Mouse (Mus musculus): ENCODE measurements around the gene Slit3.

Slit3 gene

GRCm38 (mm10) chr11:35750578-35750977 is 629.6 kb downstream of the Slit3 start:
- in situ Hi-C loops (cut with MboI; ENCODE audit: low pct_unique_long_range_greater_than_20kb in 1 of 2, low sequenced_read_pairs in 2 of 2, unreplicated experiment in 1 of 2): no loop called here

GRCm38 (mm10) chr11:35754906-35755418 is 633.9 kb downstream of the Slit3 start:
- in situ Hi-C loops (cut with MboI; ENCODE audit: low pct_unique_long_range_greater_than_20kb in 1 of 2, low sequenced_read_pairs in 2 of 2, unreplicated experiment in 1 of 2): no loop called here

GRCm38 (mm10) chr11:35755546-35755945 is 634.5 kb downstream of the Slit3 start:
- in situ Hi-C loops (cut with MboI; ENCODE audit: low pct_unique_long_range_greater_than_20kb in 1 of 2, low sequenced_read_pairs in 2 of 2, unreplicated experiment in 1 of 2): no loop called here

GRCm38 (mm10) chr11:35756411-35757303 is 635.6 kb downstream of the Slit3 start:
- in situ Hi-C loops (cut with MboI; ENCODE audit: low pct_unique_long_range_greater_than_20kb in 1 of 2, low sequenced_read_pairs in 2 of 2, unreplicated experiment in 1 of 2): no loop called here
